Mouse (Mus musculus): ENCODE data around the gene Arl5c. TPM values are rescaled to one million over a fixed set of nuclear protein-coding genes. Genes with fewer than 3 reads are reported as not detected.

The Arl5c gene
- 50.3 to 68.7 TPM (median 59.9 TPM) in 4 replicates for total RNA-seq (2023)

DNA sequence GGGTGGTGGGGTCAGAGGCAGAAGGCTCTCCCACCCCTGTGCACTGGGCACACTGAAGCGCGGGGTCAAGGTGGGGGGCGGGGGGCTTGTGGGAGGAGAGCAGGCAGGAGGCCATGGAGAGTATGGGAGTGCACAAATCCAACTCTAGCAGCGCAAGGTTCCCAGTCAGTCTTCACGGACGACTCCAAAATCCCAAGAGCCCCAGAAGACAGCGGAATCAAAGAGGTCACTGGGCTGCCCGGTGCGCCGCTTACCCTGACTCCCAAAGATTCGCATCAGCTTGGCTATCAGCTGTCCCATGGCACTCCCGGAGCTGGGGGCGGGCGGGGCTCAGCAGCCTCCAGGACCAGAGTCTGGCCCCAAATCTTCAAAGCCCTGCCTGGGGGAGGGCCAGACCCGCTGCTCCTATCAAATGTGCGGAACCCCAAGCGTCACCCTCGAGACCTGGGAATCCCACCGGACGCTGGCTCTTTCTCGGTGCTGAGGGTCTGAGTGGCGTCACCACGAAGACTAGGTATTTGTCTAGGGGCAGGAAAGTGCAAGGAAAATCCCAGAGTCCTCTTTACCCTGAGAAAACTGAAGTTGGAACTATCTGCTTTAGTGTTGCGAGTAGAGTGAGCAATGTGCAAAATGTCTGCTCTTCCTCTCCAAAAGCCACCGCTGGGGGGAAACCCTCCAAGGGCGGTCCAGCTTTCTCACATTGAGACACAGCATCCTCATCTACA is at the start of gene Arl5c:
Gene Arl5c (minus strand): TSS at position 618 of the 725 bp plus-strand sequence.

DNA sequence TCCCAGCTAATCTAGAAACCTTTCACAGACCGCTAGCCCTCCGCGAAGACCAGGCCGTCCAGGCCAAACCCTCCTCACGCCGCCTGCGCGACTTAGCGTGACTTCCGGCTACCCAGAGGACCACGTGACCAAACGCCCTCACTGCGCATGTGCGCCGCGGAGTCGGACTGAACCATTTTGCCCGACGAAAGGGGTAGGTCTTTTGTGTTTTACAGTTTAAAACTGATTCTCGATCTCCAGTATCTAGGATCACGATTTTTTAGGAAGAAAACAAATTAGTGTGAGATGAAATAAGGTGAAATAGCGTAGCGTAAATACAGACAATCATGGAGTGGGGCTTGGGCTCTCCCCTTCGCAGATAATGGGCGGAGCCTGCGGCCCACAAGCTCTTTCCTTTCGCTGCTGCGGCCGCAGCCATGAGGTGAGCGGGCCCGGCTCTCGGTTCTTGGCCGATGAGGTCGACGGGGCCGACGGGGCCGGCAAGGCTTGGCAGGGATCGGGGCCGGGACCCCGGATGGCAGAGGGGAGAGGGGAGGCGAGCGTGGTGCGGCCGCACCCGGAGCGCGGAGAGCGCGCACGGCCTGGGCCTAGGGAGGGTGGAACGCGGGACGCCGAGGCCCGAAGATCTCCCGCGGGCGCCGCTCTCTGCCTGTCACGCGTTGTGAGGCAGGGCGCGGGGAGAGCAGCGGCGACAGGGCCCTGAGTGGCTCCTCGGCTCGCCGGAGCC is 30.8 kb upstream of the Arl5c start, which contains the start of gene Rpl19:
Gene Rpl19 (plus strand): TSS at position 141 of the 727 bp plus-strand sequence.

DNA sequence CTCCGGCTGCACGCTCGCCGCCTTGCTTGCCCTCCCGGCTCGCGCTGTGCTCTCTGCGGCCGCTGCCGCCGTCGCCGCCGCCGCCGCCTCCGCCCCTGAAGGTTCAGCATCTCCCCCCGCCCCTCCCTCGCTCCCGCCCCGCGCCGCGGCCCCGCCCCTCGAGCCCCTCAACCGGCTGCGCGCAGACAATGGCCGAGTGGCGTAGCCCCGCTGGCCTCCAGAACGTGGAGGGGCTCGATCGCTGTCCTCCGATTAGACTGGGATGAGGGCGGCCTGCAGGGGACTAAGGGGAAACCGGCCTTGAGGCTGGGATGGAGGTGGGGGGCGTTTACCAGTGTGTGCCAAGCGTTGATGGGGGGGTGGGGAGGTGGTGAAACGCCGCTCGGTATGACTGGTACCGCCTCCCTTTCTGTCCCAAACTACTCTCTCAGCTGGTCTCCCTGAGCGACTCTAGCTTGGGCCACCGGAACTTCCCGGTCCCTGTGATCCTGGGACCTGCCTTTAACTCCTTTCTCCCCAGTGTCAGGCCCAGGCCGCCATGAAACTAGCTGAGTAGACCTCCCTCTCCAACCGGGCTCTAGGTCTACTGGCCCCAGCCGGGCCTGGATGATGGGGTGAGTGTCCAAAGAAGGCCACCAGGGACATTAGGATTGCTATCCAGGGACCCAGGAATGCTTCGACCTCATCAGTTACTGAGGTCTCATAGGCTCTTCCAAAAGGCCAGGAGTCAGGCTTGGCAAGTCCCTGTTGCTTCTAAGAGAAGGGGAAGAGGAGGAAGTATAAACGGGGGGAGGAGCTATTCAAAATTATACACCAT is 26.8 kb upstream of the Arl5c start, which contains the start of gene Cacnb1:
Gene Cacnb1 (minus strand): TSS at position 480 of the 817 bp plus-strand sequence.

DNA sequence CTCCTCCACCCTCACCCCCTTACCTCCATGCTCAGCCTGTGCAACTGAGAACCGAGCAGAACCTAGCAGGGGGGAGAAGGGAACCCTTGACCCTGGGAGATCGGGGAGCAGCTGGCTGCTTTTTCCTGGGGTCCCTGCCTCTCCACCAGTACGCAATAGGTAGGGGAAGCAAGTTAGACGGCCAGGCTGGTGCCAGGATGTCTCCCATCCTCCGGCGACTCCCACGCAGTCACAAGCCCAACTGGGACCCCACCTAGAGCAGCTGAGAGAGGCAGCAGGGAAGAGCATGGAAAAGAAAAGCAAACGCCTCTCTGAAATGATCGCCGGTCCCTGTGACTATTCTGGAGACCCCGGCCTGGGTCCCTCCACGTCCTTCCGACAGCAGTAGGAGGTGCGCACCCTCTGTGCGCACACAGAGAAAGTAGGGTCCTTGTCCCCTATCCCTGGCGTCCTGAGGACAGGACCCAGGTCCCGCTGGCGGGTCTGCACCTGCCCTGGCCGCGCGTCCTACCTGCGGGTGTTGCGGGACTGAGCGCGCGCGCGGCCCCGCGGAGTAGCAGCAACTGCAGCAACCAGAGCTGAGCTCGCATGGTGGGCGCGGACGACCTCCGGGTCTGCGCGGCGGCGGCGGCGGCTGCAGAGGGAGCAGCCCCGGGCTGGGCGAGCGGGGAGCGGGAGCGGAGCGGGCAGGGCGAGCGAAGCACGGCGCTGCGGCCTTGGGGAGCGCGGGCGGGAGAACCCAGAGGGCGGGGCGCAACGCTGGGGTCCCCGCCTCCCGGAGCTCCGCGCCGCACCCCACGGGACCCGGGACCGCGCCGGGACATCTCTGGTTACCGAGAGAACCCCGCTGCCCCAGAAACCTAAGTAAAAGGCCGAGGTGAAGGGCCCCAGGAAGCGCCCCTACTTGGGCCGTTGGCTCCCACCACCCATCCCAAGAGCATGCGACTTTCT is 10.0 kb downstream of the Arl5c start, which contains the start of gene Plxdc1:
Gene Plxdc1 (minus strand): TSS at position 718 of the 951 bp plus-strand sequence.

Other genes starting within 250 kb of the Arl5c start
- 58.6 to 64.5 TPM (median 61.7 TPM) in 4 replicates for gene Cwc25, start 229.6 kb downstream of the Arl5c start, total RNA-seq (2023)
- 1.4 to 2.1 TPM (median 1.7 TPM) in 3 of 4 replicates, not detected in the other for gene 1700001P01Rik, start 220.3 kb downstream of the Arl5c start, total RNA-seq (2023)
- 1,863 to 2,062 TPM (median 1,983 TPM) in 4 replicates for gene Rpl23, start 213.7 kb downstream of the Arl5c start, total RNA-seq (2023)
- 59.8 to 73.8 TPM (median 69.4 TPM) in 4 replicates for gene Lasp1, start 197.2 kb downstream of the Arl5c start, total RNA-seq (2023)
- 0.43 to 0.63 TPM in 2 of 4 replicates, not detected in the others for gene B230217C12Rik, start 155.4 kb downstream of the Arl5c start, total RNA-seq (2023)
- gene Fbxo47, start 112.0 kb downstream of the Arl5c start, total RNA-seq (2023) = 0.85 to 1.9 TPM (median 1.3 TPM) in 4 replicates
- gene Plxdc1, start 9.7 kb downstream of the Arl5c start, total RNA-seq (2023) = 0.66 to 1.3 TPM (median 1.2 TPM) in 4 replicates
- gene Cacnb1, start 26.9 kb upstream of the Arl5c start, total RNA-seq (2023) = 4.9 to 7.6 TPM (median 5.8 TPM) in 4 replicates
- 1,902 to 2,000 TPM (median 1,953 TPM) in 4 replicates for gene Rpl19, start 30.5 kb upstream of the Arl5c start, total RNA-seq (2023)
- gene Stac2, start 57.3 kb upstream of the Arl5c start, total RNA-seq (2023) = 31.3 to 36.4 TPM (median 33.4 TPM) in 4 replicates
- gene Fbxl20, start 154.2 kb upstream of the Arl5c start, total RNA-seq (2023) = 42.1 to 57.9 TPM (median 42.6 TPM) in 4 replicates
- gene Med1, start 197.1 kb upstream of the Arl5c start, total RNA-seq (2023) = 73.7 to 86.8 TPM (median 82.7 TPM) in 4 replicates
- gene Cdk12, start 206.9 kb upstream of the Arl5c start, total RNA-seq (2023) = 110 to 118 TPM (median 114 TPM) in 4 replicates